Mouse (Mus musculus): ENCODE results near the gene Tsfm.
"Not testable (repeated sequence)": the region's sequence is repeated elsewhere in the genome, so short reads cannot be mapped to it uniquely, and the experiment has no call there.

The Tsfm gene

DNA sequence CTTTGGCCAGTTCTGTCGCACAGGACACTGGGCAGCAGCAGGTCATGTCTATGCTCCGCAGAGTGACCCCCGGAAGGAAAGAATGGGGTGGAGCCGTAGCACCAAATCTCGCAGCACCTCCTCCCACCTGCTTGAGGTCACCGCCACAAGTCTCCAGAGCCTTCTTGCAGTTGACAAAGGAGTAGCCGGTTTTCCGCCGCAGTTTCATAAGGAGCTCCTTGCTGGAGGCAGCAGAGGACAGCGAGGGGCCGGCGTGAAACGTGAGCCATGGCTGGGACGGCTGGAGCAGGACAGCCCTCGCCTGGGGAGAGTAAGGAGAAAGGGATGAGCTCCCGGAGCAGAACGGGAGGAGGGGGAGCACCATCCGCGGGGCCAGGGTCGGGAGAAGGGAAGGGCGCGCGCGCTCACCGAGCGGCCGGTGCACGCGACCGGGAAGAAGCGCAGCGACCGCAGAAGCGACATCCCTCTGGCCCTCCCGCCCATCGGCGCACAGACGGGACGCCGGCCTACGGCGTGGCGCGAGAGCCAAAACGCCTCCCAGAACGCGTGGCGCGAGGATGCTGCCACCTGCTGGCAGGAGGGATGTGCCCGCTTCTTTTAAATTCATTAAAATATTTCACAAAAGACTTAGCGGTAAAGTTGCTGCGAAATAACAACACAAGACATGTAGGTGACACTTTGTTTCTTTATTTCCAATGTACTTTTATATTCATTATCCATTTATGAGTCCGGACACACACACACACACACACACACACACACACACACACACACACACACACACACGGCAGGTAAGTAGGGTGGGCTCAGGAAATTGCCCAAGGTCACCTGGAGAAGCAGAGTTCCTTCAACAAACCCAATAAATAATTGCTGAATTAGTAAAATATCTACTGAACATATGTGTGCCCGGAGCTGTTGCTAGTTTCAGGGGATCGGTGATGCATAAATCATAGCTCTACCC is at the start of gene Tsfm:
Gene Tsfm (minus strand): TSS at position 505 of the 961 bp plus-strand sequence.
- peak; percentile 94 for DNase-seq (ENCODE audit: low read depth, low spot score)

DNA sequence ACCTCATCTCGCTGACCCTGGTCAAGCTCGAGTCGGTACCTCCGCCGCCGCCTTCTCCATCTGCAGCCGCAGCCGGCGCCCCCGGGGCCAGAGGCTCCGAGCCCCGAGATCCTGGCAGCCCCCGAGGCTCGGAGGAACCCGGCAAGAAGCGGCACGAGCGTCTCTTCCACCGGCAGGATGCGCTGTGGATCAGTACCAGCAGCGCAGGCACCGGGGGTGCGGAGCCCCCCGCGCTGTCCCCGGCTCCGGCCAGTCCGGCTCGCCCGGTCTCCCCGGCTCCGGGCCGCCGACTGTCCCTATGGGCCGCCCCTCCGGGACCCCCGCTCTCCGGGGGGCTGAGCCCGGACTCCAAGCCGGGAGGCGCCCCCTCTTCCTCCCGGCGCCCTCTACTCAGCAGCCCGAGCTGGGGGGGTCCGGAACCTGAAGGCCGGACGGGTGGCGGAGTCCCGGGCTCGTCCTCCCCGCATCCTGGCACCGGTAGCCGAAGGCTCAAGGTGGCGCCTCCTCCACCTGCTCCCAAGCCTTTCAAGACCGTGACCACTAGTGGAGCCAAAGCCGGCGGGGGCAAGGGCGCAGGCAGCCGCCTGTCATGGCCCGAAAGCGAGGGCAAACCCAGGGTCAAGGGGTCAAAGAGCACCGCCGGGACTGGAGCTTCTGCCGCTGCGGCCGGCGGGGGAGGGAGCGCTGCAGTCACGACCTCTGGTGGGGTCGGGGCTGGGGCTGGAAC is 49.2 kb upstream of the Tsfm start:
- no peak for DNase-seq (ENCODE audit: low read depth, low spot score)

DNA sequence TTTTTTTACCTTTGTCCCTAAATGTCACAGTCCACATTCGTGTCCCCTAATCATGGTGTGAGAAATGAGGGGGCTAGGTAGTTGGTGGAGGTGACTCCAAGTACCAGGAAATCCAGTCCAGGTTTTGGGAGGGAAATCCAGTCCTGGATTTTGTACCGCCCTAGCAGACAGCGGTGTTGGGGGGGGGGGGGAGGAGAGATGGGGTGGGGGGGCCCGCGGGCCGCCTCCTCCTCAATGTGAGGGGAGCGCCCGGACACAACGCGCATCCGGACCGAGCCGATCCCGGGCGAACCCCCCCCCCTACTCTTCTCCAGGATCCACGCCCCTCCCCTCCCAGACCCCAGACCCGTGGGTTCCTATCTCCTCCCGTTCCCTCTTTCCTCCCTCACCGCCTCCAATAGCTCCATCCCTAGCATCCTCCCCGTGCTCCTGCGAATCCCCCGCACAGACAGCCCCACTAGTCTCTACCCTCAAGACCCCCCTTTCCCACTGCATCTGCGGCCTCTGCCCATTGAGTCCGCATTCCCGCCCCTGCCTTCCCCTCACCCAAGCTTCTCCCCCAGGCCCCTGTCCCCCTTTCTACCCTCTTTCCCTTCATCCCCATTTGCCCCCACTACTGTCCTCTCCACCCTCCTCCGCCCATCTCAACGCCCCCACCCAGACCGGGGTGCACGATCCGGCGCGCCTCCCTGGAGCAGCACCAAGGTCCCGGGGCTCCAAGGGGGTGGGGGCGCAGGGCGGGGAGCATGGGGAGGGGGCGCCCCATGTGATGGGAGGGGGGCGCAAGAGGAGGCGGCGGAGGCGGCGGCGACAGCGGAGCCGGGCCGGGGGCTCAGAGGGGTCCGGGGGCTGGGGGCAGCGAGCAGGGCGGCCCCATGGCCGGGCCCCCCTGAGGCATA is 48.3 kb upstream of the Tsfm start:
- DNase-seq (ENCODE audit: low read depth, low spot score): peak; percentile 60

DNA sequence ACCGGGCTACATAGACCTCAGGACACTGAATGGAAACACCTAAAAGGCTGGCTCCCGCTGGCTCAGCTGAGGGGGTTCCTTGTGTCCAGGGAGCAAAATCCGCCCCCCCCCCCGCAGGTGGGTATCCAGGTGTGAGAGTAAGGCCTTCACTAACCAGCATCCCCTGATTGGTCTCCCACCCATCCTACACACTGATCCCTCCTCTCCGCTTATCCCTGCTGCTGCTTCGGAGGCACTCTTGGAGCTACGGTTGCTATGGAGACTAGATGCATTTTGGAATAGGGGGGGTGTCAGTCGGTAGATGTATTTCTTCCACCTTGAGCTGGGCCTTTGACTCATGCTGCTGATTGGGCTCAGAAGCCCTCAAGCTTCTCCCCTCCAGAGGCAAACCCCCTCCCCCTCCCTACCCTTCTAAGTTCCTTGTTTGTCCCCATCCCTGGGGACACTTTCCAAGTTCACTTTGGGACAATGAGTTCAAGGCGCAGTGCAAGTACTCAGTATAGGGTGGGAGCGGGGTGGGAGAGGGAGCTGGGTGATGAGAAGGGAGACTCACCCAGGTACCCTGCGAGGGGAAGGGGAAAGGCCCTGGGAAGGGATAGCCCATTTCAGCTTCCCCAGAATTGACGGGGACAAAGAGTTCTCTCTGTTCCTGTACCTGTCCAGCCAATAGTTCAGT is 47.5 kb upstream of the Tsfm start:
- no peak for DNase-seq (ENCODE audit: low read depth, low spot score)

DNA sequence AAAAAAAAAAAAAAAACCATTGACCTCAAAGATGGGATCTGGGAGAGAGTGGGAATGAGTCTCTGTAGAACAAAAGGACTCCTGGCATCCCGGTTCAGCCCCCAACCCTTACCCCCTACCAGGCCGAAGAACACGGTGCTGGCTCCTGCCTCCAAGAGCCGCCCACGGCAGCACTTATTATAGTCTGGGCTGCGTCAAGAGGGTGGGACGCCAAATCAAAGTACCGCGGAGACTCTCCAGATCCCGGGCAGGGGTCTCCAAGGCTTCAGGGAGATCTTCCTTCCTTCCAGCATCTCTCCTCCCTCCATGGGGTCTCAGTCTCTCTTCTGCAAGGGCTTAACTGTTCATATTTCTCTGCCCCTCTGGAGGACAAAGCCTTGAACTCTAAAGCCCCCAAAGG is 46.9 kb upstream of the Tsfm start:
- no peak for DNase-seq (ENCODE audit: low read depth, low spot score)

DNA sequence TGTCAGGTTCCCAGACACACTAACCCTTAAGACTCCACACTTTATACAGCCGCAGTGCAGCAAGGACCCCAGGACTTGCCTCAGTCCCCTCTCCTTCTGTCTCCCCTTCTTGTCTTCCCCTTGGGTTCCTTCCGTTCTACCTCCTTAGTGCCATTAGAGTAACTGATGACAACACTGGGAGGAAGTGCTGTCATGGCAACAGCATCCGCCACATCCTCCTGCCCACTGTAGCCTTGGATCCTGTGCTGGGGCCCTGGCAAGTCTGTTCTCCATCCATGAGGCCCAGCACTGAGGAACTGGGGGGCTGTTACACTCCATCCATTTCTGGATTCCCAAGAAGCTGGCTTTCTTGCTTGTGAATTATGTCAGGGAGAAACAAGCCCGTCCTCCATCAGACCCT is 45.4 kb upstream of the Tsfm start:
- DNase-seq (ENCODE audit: low read depth, low spot score): no peak

DNA sequence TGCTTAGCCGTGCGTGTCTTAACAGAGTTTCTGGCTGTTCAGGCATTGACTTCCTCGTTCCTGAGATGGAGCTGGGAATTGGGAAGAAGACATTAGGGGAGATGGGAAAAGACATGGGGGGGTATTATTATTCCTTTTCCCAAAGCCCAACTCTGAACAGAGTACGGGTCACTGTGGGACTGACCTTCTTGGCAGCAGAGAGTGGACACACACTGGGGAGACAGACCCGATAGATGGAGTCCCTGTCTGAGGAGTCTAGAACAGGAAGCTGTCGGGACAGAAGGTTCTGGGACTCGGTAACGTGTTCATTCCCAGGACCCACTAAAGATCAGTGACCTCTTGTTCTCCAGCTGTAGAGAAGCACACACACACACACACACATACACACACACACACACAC is 45.0 kb upstream of the Tsfm start:
- no peak for DNase-seq (ENCODE audit: low read depth, low spot score)

DNA sequence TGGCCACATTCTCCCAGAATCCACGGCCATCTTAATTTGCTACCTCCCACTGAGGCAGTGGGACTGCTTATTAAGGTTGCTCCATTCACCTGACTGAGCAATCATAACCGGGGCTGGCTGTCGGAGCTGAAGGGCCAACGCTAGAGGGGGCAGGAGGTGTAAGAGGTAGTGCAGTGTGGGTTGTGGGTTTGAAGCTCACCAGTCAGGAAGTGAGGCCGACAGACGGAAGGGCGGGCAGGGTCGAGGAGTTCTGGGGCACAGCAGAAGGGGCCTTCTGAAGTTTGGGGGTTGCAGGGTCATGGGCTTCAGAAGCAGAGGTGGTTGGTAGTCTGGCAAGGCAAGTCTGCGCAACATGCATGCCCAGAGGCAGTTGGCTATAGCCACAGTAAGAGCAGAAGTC is 44.4 kb upstream of the Tsfm start, which contains the start of gene Agap2:
Gene Agap2 (plus strand): TSS at position 205 of the 400 bp plus-strand sequence.
- no peak for DNase-seq (ENCODE audit: low read depth, low spot score)

DNA sequence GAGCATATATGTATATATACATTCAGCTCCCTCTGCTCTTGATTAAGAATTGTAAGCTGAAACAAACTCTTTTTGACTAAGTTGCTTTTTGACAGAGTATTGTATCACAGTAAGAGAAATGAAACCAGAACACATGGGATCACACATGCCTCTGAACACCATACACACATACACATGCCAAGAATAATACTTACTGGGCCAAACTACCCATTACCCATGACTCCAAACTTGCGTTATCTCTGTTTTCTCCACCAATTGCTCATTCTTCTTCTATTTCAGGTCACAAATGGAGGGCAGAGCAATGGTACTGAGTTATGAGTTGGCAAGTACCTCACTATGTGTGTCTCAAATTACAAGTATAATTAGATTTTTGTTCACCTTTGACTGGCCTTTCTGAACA is 43.3 kb upstream of the Tsfm start:
- no peak for DNase-seq (ENCODE audit: low read depth, low spot score)

DNA sequence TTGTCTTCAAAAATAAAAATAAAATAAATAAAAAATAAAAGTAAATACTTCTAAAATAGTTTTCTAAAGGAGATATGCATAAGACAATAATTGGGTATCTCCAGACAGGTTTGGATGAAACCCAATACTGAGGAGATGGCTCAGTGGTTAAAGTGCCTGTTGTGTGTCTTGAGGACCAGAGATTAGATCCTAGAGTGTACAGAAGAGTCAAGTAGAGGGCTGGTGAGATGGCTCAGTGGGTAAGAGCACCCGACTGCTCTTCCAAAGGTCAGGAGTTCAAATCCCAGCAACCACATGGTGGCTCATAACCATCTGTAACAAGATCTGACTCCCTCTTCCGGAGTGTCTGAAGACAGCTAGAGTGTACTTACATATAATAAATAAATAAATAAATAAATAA is 42.3 kb upstream of the Tsfm start:
- DNase-seq (ENCODE audit: low read depth, low spot score): not testable (repeated sequence)

DNA sequence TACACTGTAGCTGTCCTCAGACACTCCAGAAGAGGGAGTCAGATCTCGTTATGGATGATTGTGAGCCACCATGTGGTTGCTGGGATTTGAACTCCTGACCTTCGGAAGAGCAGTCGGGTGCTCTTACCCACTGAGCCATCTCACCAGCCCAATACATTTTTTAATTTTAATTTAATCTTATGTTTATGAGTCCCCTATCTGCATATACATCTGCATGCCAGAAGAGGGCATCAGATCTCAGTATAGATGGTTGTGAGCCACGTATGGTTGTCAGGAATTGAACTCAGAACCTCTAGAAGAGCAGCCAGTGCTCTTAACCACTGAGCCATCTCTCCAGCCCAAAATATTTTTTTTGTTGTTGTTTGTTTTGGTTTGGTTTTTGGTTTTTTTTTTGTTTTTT is 41.6 kb upstream of the Tsfm start:
- DNase-seq (ENCODE audit: low read depth, low spot score): not testable (repeated sequence)

DNA sequence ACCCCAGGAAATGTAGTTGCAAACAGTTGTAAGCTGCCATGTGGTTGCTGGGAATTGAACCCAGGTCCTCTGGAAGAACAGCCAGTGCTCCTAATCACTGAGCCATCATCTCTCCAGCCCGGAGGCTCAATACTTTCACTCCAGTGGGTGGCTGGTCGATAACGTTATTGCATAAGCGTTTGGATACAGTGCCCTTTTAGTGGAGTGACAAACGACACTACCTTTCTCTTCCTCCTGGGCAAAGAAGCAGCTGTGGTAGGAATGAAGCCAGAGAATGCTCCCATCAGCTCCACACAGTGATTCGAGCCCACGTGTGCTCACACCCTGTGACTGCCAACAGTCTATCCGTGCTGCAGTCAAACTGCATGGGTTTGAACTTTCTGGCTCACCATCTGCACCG is 40.6 kb upstream of the Tsfm start:
- DNase-seq (ENCODE audit: low read depth, low spot score): no peak

DNA sequence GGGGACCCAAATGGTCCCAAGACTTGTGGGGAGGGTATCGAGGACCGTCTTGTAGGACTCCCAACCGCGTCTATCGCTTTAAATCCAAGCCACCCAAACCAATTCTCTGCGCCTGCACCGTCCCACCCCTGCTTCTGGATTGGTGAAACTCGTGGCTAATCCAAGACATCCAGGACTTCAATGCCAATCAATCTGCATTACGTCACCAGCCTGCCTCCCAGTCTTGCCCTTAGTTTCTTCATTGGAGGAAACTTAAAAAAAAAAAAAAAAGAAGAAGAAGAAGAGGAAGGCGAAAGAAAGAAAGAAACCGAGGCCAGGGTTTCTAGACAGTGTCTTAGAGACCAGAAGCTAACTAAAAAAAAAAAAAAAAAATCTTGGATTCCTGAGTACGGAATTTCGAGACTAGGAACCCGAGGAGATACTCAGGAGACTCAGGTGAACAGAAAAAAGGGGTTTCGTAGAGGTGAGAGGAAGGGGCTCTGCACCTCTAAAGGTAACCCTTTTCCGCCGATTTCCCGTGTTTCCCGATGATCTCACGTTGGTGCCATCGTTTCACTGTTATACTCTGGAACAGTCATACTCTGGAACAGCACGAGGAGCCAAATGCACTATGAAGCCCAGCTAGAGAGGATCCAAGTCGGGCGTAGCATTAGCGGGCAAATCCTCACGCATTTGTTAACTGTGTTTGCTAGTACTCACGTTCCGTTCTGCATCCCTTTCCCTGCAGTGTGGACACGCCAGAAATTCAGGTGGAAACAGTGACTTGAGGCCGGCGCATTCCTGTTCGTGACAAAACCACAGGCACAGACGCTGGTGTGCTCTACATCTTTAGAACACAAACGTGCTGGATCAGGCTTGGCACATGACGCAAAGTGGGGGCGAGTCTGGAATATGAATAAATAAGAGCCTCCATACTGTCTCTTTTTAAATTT is 39.8 kb upstream of the Tsfm start, which contains the start of gene Tspan31:
Gene Tspan31 (minus strand): TSS at position 75 of the 932 bp plus-strand sequence.
- DNase-seq (ENCODE audit: low read depth, low spot score): peak; percentile 94

DNA sequence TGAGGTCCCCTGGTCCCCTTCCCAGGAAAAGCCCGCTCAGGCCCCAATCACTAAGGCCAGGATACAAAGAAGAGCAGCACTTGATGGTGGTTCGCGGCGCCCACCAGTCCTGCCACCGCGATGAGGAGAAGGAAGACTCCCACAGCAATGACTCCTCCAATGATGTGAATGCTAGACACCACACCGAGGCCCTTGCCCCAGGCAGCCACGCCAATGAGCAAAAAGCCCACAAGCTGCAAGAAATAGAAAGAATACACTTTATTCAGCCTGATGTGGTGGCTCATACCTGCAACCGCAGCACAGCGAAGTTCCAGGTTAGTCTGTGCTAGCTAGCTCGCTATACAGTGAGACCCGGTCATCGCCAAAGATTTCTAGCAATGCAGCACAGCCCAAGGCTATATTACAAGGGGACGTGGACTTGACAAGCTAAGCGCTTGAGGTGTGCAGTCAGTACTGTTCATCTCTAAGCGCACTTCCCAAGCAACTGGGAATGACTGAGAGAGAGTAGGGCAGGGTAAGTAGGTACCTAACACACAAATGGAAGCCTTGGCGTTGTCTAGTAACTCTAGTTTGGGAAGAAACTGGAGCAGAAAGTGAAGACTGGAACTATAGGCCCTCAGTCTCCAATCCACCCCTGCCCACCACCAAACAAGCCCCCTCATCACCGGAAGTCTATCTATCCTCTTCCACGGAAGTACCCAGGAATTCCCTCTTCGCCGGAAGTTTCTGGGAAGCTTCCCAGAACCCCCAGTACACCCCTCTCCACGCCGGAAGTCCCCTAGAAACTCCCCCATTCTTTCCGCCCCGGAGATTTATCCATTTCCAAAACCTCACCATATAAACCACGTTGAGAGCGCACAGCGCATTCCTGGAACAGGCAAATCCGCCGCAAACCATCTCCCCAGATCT is 38.9 kb upstream of the Tsfm start:
- DNase-seq (ENCODE audit: low read depth, low spot score): peak; percentile 82

DNA sequence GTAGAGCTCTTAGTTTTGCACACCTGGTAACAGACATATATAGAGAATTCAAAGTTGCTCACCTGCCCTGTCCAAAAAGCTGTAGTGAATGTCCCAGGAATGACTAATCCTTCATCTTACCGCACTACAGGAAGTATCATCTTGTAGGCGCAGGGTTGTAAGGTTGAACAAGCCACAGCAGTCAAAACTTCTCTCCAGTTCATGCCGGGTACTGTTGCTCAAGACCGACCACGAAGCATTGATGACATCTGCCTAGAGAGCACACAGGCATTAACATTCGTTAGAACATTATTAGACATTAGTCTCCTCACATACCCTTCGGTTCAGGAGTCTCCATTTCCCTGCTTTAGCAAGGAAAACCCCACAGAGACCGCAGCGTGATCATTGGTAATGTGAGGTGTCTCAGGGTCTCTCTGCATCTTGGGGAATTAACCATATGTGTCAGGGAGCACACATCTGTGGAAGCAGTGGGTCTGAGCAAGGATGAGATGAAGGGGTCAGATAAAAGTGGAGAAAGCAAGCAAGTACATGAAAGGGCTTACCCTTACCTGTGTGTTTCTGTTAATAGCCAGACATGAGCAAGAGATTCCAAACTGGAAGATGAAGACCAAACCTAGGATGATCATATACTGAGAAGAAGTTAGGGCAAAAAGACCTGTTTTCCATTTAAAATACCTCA is 37.9 kb upstream of the Tsfm start:
- no peak for DNase-seq (ENCODE audit: low read depth, low spot score)

DNA sequence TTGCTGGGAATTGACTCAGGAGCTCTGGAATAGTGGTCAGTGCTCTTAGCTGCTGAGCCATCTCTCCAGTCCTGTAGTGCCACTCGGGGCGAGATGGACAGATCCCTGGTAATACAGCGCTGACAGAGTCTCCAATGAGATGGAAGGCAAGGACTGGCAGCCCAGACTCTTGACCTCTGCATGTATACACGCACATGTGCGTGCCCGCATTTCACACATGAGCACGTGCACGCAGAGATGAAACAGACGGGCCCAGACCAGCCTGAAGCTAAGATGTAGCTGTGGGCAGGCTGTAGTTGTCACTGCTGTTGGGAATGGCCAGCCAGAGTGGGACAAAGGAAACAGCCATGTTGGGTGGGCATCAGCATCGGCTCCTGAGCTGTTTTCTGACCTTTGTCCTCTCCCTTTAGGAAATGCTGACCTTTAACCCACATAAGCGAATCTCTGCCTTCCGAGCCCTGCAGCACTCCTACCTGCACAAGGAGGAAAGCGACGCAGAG is 35.9 kb upstream of the Tsfm start:
- no peak for DNase-seq (ENCODE audit: low read depth, low spot score)

DNA sequence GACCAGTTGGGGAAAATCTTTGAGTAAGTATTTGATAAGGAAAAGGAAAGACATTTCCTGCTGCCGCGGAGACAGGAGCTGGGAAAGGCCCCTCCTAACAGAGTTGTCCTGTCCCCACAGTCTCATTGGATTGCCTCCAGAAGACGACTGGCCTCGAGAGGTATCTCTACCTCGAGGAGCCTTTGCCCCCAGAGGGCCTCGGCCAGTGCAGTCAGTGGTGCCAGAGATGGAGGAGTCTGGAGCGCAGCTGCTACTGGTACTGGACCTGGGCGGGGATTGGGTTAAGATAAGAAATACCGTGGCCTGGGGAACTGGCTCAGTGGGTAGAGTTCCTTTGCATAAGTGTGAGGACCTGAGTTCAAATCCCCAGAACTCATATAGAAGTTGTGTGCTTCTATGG is 35.3 kb upstream of the Tsfm start:
- no peak for DNase-seq (ENCODE audit: low read depth, low spot score)

All from mesoderm, embryonic 11.5 days (tissue).